17 mouse cellular contexts compared by ENCODE assay signal in genomic region chr2:52539318-52539717, GRCm38 (mm10).
"Had no signal": no experiment of that assay in that cellular context is flagged by ENCODE, and none has a peak within 500 bp of the region (broad histone marks: within the 10 kb centered on the region; RNA-seq: fewer than 3 reads in every experiment).

No protein-coding gene starts in this region.

- H3K4me3 ChIP-seq: kidney, embryonic 15.5 days; left cerebral cortex, adult 2 months; stomach, embryonic 15.5 days had no signal

- H3K27me3 ChIP-seq: kidney, embryonic 15.5 days; stomach, embryonic 15.5 days had no signal

- DNase-seq: kidney, adult 8-10 months; kidney, postnatal 14 days; kidney, postnatal 4 days; layer of hippocampus, adult 9-11 months; layer of hippocampus, postnatal 36 days; liver, postnatal 0 days; lung, embryonic 14.5 days; midbrain, embryonic 14.5 days; right cerebral cortex, postnatal 25 days; spleen, adult 18-20 months; thymus, postnatal 25 days had no signal

- ATAC-seq: liver, postnatal 0 days; lung, postnatal 0 days had no signal

- H3K27ac ChIP-seq: kidney, embryonic 15.5 days; left cerebral cortex, adult 2 months; liver, embryonic 14.5 days; macrophage; stomach, embryonic 15.5 days had no signal

- H3K4me1 ChIP-seq: kidney, embryonic 15.5 days; stomach, embryonic 15.5 days had no signal
